Mouse (Mus musculus) stomach, postnatal 0 days (tissue): ENCODE measurements around the gene Fas.
A peak's percentile ranks its signal among the peaks of the same experiment; 100 is the strongest.

ENCODE experiments used
- CTCF ChIP-seq: IDR thresholded peaks from 2 replicates; pipeline ENCODE4 v1.5.1; 2016; ENCODE audit warnings: antibody characterized with exemption, low read depth, mild to moderate bottlenecking, moderate library complexity
- EP300 ChIP-seq: optimal IDR thresholded peaks from 2 replicates; pipeline ENCODE3; 2016; ENCODE audit warnings: antibody characterized with exemption

- TF ChIP-seq CTCF, result no peak
- TF ChIP-seq EP300, result peak; percentile 89
These were observed 24.8 kb upstream of the Fas start for GRCm38 (mm10) chr19:34265604-34266193.
